Mouse (Mus musculus): ENCODE data around the gene Hebp2.
A peak's percentile ranks its signal among the peaks of the same experiment; 100 is the strongest.
"Not testable (repeated sequence)": the region's sequence is repeated elsewhere in the genome, so short reads cannot be mapped to it uniquely, and the experiment has no call there.

Gene Hebp2

DNA sequence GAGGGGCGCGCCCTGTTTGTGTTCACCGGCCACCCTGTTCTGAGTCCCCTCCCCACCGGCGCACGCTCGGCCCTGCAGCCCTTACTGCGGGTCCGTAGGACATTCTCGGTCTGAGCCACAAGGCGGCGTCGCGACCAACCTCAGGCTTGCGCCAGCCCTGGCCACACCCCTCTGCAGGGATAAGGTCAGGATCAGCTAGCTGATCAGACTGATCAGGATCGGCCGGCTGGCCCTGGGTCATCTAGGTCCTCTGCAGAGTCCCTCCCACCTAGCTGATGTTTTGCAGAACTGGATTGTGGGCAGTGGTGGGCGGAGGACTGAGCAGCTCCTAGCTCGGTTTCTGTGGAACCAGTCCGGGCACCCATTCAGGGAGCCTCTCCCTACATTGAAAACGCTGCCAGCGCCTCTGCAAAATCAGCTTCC lies at the start of gene Hebp2:
Hebp2 (minus strand) TSS at position 264 of the 423 bp plus-strand sequence.
- peak in 1 of 2 experiments; percentile 37 for DNase-seq (ENCODE audit: low spot score in 2 of 2)

DNA sequence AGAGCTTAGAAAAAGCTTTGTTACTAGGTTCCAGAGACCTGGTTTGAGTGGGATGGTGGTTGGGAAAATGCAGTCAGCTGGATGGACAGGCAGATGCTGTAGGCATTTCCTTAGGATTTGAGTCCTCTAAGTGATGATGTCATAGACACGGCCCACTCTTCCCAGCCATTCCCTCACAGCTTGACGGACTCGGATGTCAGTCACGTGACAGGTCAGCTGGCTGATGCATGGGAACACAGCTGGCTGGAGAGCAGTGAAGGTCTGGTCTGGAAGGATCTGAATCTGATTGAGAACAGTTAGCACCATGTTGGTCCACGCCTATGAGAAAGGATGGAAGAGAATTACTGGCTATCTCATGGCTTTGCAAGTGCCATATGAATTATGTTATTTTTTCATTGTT lies 43.6 kb upstream of the Hebp2 start:
- no peak for DNase-seq (ENCODE audit: low spot score in 2 of 2)

DNA sequence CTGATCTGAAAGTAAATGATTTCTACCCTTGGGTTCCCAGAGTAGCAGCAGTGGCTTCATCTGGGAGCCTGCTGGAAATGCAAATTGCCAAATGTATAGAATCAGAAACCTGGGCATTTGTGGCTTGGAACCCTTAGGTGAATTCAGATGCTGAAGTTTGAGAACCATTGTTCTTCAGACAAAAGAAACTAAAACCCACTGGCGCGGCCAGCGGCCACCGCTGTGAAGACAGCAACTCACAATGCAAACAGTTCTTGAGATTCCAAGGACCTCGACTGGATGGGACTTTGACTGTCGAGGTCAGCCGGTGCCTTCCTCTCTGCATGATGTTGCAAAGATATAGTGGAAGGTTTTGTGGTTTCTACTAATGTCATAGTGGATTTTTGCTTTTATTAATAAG lies 38.3 kb upstream of the Hebp2 start:
- DNase-seq (ENCODE audit: low spot score in 2 of 2): no peak

DNA sequence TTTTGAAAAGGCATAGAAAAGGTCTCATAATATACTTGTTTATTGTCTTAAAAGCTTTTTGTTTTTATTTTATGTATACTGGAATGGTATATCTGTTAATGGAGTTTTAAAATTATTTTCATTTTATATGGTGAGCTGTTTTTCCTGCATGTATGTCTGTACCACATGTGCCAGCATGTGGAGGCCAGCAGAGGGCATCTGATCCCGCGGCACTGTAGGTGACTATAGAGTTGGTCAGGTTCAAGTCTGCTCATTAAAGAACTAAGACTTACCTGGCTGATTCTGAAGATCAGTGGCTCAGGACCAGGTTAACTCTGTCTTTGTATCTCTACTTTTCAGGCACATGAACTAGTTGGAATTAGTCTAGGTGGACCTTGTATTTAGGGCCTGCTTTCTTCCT lies 26.7 kb upstream of the Hebp2 start:
- peak in 1 of 2 experiments; percentile 26 for DNase-seq (ENCODE audit: low spot score in 2 of 2)

DNA sequence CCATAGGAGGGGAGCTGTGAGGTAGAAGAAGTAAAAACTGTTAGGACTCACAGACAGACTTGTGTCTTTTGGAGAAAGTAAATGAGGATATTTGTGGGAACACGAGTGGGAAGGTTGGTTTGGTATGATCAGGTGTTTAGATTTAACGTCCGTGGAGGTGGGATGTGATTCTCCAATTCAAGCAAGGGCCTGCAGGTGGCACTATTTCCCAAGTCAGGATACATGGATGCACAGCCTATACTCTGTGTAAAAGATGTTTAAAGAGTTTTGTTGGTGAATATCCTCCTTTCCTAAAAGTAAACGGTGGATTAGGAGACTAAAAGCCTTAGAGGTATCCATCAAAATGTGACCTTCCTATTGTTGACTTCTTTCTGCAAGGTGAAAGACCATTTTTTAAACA lies 17.1 kb upstream of the Hebp2 start:
- peak; percentile 28 to 66 for DNase-seq (ENCODE audit: low spot score in 2 of 2)

DNA sequence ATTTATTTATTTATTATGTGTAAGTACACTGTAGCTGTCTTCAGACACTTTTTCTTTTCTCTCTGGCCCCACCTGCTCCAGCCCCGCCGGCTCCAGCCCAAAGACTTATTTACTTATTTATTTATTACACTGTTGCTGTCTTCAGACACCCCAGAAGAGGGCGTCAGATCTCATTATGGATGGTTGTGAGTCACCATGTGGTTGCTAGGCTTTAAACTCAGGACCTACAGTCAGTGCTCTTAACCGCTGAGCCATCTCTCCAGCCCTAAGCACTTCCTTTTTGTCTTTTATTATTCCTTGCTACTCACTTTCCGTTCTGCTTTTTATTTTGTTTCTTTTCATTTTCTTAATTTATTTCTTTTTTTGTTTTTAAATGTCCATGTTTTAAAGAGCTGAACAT lies 15.6 kb upstream of the Hebp2 start:
- no peak for DNase-seq (ENCODE audit: low spot score in 2 of 2)

DNA sequence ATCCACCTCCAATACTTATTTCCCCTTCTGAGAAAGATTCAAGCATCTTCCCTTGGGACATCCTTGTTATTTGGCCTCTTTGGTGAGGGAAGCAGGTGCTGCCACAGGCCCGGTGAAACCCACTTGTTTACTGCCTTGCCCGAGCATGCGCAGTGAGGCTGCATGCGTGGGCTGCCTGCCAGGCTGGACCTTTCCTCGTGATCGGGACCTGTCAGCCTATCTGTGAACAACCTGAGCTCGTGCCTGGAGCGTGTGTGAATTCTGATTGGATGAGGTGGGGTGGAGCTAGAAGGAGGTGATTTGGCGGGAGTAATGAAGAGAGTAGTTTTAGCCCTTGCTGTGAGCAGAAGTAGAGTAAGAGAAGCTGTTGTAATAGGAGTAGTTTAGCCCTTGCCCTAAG lies 13.2 kb upstream of the Hebp2 start:
- not testable (repeated sequence) for DNase-seq (ENCODE audit: low spot score in 2 of 2)

DNA sequence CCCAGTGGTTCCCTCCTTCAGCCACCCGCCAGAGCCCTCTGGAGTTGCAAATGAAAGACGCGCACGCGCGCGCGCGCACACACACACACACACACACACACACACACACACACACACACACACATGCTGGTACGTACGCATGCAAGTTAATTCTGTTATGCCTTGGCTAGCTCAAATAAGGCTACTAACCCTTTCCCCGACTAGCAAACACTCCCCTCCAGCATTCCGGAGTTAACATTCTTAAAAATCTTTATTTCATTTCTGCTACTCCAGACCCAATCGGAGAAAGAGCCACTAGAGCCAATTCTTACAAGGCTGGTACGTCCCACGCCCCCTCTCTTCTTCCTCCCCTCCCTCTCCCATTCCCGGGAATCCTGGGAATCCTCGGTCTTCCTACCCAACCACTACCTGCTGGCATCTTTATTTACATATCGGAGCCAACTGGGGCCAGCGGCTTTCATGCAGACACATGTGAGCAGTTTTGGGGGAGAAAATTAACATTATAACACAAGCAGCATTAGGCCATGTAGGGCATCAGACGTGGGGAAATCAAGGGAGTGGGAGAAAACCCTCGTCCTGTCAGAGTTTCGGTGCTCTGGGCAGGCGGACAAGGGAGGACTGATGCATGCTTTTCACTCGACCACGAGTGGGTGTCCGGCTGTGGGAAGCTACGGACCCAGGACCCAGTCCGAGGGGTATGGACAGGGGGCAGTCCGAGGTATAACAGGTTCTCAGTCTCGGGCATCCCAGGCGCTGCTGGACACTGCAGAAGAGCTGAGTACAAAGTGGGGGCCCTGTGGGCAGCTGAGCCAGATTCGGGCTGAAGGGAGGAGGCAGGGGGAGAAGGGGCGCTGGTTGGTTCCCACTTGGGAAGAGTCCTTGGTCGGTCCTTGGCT lies 3.7 kb upstream of the Hebp2 start:
- DNase-seq (ENCODE audit: low spot score in 2 of 2): no peak

DNA sequence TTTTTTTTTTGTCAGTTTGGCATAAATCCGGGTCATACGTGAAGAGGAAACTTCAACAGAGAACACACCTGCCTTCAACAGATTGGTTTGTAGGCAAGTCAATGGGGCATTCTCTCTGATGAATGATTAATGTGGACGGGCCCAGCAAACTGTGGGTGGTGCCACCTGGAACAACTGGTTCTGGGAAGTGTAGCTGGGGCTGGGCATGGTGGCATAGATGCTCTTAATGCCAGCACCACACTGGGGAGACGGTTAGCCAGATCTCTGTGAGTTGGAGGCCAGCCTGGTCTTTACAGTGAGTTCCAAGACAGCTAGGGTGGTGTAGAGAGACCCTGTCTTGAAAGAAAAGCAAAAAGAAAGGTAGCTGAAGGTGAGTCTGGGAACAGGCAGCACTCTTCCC lies 1.5 kb upstream of the Hebp2 start:
- DNase-seq (ENCODE audit: low spot score in 2 of 2): no peak

DNA sequence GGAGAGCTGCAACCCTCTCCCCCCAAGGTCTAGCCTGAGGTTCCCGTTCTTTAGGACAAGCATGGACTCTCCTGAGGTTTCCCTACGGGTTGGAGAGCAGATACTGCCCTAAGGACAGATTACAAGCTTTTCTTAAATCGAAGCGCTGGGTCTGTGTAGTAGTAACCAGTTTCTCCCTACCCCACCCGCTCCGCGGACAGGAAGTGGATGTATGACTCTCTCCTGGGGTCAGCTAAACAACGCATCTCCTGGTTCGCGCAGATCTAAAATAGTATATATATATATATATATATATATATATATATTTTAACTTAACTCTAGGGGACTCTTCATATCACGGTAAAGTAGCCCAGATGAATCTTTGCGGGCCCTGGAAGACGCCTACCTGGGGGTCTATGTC lies 567 bp downstream of the Hebp2 start:
- no peak for DNase-seq (ENCODE audit: low spot score in 2 of 2)

DNA sequence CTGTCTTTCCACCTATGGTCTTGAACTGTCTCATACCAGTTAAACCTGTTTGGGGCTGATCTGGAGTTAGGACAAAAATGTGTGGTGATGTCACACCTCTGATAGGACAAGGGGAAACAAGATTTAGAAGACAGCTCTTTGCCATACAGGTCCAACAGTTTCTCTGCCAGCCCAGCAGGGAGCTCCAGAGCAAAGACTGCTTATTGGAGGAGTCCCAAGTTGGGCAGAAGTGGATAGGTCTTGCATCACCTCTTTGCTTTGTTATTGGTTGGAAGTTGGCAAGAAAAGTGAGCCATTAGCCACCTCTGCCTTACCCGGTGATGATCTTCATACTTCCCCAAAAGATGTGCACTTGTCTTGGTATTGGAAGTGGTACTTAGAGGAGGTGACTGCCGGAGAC lies 9.0 kb downstream of the Hebp2 start:
- DNase-seq (ENCODE audit: low spot score in 2 of 2): no peak

DNA sequence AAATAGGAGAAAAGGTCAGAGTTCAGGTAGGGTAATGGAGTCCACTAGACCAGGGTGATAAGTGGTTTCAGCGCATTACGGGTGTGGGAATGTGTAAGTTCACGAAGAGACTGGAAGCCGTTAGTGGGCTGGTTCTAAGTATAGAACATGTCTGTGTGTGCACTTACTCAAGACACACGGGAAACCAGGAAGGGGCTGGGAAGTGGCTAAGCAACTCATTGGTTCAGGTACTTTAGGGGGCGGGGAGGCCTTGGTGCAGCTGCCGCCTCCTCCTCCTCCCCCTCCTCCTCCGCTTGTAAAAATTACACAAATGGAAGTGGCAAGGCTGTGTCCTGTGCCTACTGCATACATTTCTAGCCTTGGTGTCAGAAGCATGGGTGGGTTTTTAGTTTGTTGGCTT lies 13.6 kb downstream of the Hebp2 start:
- DNase-seq (ENCODE audit: low spot score in 2 of 2): no peak

DNA sequence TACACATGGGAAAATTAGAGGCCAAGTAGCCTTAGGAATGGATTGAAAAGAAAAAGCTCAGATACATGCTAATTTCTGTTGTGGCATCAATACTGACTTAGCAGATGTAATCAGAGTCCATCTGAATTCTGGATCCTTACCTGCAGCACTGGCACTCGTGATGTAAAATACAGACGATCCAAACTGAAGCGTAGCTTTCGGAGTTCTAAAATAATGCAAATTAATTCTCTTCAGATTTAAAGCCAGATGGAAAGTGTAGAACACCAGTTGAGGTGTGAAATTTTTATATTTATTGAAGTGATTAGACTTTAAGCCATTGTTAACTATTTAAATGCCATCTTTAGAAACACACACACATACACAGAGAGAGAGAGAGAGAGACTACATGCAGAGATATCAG lies 15.7 kb downstream of the Hebp2 start:
- no peak for DNase-seq (ENCODE audit: low spot score in 2 of 2)

DNA sequence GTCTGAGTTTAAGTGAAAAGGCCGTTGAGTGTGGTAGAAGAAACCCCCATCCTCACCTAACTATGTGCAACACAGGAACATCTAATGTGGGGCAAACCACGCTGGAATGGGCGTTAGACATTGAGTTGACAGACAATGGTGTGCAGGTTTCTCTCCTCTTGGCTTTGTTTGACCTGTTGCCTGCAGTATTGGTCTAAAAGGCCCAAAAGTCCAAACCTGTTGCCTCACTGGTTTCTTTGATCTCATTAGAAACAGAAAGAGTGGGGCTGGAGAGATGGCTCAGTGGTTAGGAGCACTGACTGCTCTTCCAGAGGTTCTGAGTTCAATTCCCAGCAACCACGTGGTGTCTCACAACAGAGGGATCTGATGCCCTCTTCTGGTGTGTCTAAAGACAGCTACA lies 16.7 kb downstream of the Hebp2 start:
- DNase-seq (ENCODE audit: low spot score in 2 of 2): no peak

DNA sequence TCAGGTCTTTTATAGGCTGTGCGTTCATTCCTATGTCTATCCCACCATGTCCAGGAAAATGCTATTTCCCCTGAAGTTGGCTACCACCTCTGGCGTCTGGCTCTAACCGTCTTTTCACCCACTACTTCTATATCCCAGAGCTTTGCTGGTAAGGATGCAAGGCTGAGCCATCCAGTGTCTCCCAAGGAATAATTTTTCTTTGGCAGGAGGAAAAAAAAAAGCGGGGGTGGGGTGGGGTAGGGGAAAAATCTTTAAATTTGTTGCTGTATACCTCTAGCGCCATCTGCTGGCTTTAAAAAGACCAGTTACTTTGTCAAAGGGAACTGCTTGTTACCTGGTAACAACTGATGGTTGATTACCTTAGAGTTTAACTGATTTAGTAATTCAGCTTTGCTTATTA lies 17.4 kb downstream of the Hebp2 start:
- peak in 1 of 2 experiments; percentile 66 for DNase-seq (ENCODE audit: low spot score in 2 of 2)

DNA sequence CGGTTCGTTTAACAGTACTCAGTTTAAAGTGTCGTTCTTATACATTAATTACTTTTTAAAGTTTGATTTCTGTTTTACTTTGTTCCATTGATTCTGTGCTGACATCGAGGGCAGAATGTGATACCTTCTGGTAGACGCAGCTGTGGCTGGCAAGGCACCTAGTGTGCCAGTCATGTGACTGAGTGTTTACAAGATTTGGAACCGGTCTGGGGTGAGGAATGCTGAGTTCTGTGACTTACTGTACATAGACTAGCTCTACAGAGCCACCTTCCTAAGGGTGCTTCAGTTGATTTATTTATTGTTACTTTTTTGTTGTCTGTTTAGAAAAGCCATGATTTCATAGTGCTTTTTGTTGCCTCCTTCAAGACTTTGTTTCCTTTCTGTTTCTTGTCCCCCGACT lies 18.1 kb downstream of the Hebp2 start:
- peak; percentile 68 to 71 for DNase-seq (ENCODE audit: low spot score in 2 of 2)

DNA sequence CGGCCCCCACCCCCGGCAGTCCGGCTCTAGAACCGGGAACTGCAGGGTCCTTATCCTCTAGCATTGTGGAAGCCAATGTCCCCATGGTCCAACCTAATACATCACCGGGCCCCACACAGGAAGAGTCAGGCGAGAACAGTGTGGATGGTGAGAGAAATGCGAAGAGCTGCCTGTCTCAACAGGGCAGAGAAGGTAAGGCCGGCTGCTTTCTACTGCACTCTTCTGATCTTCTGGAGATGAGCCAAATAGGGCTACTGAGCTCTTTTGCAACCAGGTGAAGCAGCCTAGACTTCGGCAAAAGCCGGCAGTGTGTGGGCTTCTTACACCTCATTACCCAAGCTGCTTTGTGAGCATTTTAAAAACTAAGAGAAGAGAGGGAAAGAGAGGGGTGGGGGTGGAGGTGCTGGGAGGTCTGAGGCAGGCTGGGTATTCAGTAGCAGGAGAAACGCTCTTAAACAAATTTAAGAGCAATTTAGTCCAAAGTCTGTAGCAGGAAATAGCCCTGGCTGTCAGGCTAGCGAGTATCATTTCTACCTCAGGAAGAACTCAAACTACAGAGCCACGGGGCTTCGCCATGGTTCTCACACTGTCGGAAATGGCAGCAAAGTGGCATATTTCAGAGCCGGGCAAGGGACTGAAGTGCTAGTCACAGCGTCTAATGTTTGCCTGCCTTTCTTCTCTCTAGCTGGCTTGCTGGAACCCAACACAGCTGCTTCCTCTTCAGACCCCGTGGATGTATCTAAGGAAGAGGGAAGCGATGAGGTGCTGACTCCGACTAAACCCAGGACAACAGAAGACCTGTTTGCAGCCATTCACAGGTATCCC lies 18.8 kb downstream of the Hebp2 start:
- peak in 1 of 2 experiments; percentile 46 for DNase-seq (ENCODE audit: low spot score in 2 of 2)

DNA sequence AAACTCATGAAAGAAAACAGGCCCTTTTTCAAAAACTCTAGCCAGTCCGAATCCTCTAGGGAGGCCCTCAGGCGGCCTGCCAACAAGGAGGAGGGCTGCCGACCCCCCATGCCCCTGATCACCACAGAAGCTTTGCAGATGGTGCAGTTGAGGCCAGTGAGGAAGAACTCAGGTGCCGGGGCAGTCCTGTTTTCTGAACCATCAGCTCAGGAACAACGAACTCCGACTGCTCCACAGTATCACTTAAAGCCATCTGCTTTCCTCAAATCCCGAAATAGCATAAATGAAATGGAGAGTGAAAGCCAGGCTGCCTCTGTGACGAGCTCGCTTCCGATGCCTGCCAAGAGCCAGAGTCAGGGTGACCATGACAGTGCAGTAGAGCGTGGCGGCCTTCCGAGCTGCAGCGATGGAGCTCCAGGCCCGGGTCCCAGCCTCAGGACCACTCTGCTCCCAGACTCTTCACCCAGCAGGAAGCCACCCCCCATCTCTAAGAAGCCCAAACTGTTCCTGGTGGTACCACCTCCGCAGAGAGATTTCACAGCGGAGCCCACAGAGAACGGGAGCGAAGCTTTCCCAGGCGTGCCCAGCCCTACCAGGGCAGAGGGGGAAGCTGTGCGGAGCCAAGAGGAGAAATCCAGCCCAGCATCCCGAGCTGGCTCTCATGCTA lies 19.6 kb downstream of the Hebp2 start:
- DNase-seq (ENCODE audit: low spot score in 2 of 2): no peak

DNA sequence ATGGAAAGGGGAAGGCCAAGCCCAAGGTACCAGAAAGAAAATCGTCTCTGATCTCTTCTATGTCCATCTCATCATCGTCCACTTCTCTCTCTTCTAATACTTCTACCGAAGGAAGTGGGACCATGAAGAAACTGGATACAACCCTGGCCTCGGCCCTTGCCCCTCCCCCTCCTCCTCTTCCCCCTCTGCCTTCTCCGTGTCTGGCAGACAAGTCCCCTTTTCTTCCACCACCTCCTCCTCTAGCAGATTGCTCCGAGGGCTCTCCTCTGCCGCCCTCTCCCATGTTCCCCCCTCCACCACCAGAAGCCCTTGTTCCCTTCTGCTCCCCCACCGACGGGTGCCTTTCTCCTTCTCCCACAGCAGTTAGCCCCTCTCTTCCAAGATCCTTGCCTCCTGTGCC lies 20.1 kb downstream of the Hebp2 start:
- no peak for DNase-seq (ENCODE audit: low spot score in 2 of 2)

DNA sequence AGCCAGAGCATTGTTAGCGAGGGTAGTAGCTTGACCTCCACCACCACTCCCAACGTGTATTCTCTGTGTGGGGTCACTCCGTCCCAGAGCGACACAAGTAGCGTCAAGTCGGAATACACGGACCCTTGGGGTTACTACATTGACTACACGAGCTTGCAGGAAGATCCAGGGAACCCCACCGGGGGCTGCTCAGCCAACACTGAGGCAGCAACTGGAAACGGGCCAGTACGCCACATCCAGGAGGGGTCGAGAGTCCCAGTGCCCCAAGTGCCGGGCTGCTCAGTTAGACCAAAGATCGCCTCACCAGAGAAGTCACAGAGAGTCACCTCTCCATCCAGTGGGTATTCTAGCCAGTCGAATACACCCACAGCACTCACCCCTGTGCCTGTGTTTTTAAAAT lies 20.6 kb downstream of the Hebp2 start:
- DNase-seq (ENCODE audit: low spot score in 2 of 2): no peak

DNA sequence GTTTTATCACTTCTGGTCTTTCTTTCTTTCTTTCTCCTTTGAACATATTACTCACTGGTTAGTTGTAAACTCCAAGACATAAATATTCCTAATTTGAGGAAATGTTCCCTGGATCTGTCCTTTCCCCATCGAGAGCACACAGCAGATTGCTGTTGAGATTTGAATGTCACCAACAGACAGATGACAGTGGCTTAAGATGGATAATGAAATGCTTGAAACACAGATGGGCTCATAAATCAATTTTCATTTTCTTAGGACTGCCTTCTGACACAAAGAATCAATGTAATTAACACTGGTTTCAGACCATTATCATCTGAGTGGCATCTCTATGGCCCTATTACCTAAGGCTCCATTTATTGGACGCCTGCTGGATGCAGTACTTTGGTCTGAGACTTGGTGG lies 23.3 kb downstream of the Hebp2 start:
- DNase-seq (ENCODE audit: low spot score in 2 of 2): no peak

DNA sequence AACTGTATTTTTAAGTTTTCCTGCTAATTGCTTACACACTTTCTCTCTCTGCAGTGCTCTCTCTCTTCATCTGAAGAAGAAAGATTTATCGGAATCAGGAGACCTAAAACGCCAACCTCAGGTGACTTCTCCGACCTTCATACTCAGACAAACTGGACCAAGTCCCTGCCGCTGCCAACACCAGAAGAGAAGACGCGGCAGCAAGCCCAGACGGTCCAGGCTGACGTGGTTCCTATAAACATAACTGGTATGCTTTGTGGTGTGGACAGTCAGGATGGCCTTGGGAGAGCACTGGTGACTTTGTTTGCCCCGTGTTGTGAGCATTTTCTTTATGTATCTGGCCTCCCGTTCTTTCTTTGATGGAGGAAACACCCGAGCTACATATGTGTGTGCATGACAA lies 34.4 kb downstream of the Hebp2 start:
- DNase-seq (ENCODE audit: low spot score in 2 of 2): no peak
